Mouse (Mus musculus) liver, embryonic 11.5 days (tissue): ENCODE data around the gene Gm28038. TPM values are rescaled to one million over a fixed set of nuclear protein-coding genes. Genes with fewer than 3 reads are reported as not detected.

Experiments used
- ATAC-seq: fragments of 200-750 bp; cut with Nextera tagmentation; replicated peaks from 2 replicates; pipeline ENCODE4 v1.8.0; 2017; ENCODE audit warnings: moderate number of reproducible peaks, mild to moderate bottlenecking, moderate TSS enrichment, moderate library complexity; ENCODE audit not compliant: low FRiP score
- DNase-seq: peaks from one replicate; pipeline ENCODE4 v3.0.0-alpha.2; 2017; ENCODE audit warnings: low spot score
- H3K27ac ChIP-seq: fragments of 300-500 bp; sonication (generic); 2 replicates; pipeline ENCODE4 v1.5.1; 2014; ENCODE audit warnings: mild to moderate bottlenecking, low read depth, low read length, control low read depth
- H3K27me3 ChIP-seq: fragments of 300-500 bp; sonication (generic); replicated peaks from 2 replicates; pipeline ENCODE4 v1.6.1; 2014; ENCODE audit warnings: low read length, mixed read lengths; ENCODE audit not compliant: control insufficient read depth, insufficient read depth
- H3K36me3 ChIP-seq: fragments of 300-500 bp; sonication (generic); 2 replicates; pipeline ENCODE4 v1.6.1; 2014; ENCODE audit warnings: mild to moderate bottlenecking, low read length, moderate library complexity, mixed read lengths; ENCODE audit not compliant: control insufficient read depth, insufficient read depth
- H3K4me1 ChIP-seq: fragments of 300-500 bp; sonication (generic); replicated peaks from 2 replicates; pipeline ENCODE4 v1.6.1; 2014; ENCODE audit warnings: low read length, mixed read lengths; ENCODE audit not compliant: control insufficient read depth, insufficient read depth
- H3K4me2 ChIP-seq: fragments of 300-500 bp; sonication (generic); 2 replicates; pipeline ENCODE4 v1.6.1; 2014; ENCODE audit warnings: mild to moderate bottlenecking, control low read depth, moderate library complexity
- H3K4me3 ChIP-seq: fragments of 300-500 bp; sonication (generic); 2 replicates; pipeline ENCODE4 v1.5.1; 2014; ENCODE audit warnings: low read depth, low read length, control low read depth
- H3K9ac ChIP-seq: fragments of 300-500 bp; sonication (generic); 2 replicates; pipeline ENCODE4 v1.6.1; 2014; ENCODE audit warnings: low read depth, low read length, control low read depth
- H3K9me3 ChIP-seq: fragments of 300-500 bp; sonication (generic); 2 replicates; pipeline ENCODE4 v1.6.1; 2016; ENCODE audit warnings: low read length, inconsistent platforms, mixed read lengths; ENCODE audit not compliant: control insufficient read depth
- WGBS: fragments of 180-500 bp; shearing (Covaris S2); extraction: QIAGEN DNeasy Blood & Tissue Kit; methylation state at CpG from one replicate; pipeline ENCODE4 v1.1.7; 2014; 5-methylcytosine and 5-hydroxymethylcytosine counted together
- polyA plus RNA-seq: library from polyadenylated mRNA; unstranded; fragments of >200 nt; fragmentation: Nextera tagmentation; extraction: Ambion mirVana; gene quantifications from 2 replicates; pipeline ENCODE4 v1.2.1, GENCODE M21; 2014

Gene Gm28038
- polyA plus RNA-seq, 1 experiment from 2014 or later, result not detected

- Histone ChIP-seq H3K4me3 (no peak overlapping the region), H3K27ac (no peak overlapping the region), H3K9me3 (no peaks in the 10 kb centered on the region), H3K27me3 (no peaks in the 10 kb centered on the region), H3K9ac (no peak overlapping the region), H3K4me2 (no peak overlapping the region), H3K4me1 (peaks cover 9% of the 10 kb centered on the region), H3K36me3 (peaks cover 30% of the 10 kb centered on the region)
- 86% methylated on average over 3 of the region's 3 CpGs for WGBS
- ATAC-seq (no peak), DNase-seq (no peak)
Observed at GRCm38 (mm10) chr2:30252521-30252920, 28.3 kb upstream of the Gm28038 start.

DNA sequence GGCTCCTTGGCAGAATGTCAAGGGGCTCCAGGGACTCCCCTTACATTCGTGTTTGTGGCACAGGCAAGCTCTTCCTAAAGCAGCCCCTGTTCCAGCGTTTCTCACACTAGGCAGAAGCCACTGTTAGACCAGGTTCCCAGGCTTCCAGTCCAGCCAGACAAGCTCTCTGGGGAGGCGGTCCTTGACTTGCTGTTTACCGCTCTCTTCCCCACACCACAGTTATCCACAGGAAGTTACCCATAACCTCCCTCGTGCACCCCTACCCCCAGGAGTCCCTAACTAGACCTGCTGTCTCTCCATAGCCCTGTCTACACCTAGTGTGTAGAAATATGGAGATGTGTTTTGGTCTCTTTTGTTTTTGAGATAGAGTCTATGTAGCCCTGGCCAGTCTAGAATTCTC lies 27.0 kb upstream of the Gm28038 start:
- H3K27ac ChIP-seq, result no peak overlapping the region
- H3K9ac ChIP-seq, result no peak overlapping the region
- no peak overlapping the region for H3K4me2 ChIP-seq
- ATAC-seq (no peak), DNase-seq (no peak)
- peaks cover 28% of the 10 kb centered on the region for H3K36me3 ChIP-seq
- no peaks in the 10 kb centered on the region for H3K9me3 ChIP-seq
- WGBS, result 65% methylated on average over 5 of the region's 5 CpGs
- H3K27me3 ChIP-seq, result no peaks in the 10 kb centered on the region
- H3K4me1 ChIP-seq, result peaks cover 9% of the 10 kb centered on the region
- no peak overlapping the region for H3K4me3 ChIP-seq

- no peaks in the 10 kb centered on the region for H3K9me3 ChIP-seq
- no peak overlapping the region for H3K4me2 ChIP-seq
- H3K27ac ChIP-seq, result no peak overlapping the region
- H3K9ac ChIP-seq, result no peak overlapping the region
- H3K4me1 ChIP-seq, result peaks cover 9% of the 10 kb centered on the region
- ATAC-seq, result no peak
- 95% methylated on average over 42 of the region's 42 CpGs for WGBS
- no peak for DNase-seq
- no peaks in the 10 kb centered on the region for H3K27me3 ChIP-seq
- no peak overlapping the region for H3K4me3 ChIP-seq
- H3K36me3 ChIP-seq, result peaks cover 39% of the 10 kb centered on the region
Observed at GRCm38 (mm10) chr2:30255631-30256395, 25.0 kb upstream of the Gm28038 start.

DNA sequence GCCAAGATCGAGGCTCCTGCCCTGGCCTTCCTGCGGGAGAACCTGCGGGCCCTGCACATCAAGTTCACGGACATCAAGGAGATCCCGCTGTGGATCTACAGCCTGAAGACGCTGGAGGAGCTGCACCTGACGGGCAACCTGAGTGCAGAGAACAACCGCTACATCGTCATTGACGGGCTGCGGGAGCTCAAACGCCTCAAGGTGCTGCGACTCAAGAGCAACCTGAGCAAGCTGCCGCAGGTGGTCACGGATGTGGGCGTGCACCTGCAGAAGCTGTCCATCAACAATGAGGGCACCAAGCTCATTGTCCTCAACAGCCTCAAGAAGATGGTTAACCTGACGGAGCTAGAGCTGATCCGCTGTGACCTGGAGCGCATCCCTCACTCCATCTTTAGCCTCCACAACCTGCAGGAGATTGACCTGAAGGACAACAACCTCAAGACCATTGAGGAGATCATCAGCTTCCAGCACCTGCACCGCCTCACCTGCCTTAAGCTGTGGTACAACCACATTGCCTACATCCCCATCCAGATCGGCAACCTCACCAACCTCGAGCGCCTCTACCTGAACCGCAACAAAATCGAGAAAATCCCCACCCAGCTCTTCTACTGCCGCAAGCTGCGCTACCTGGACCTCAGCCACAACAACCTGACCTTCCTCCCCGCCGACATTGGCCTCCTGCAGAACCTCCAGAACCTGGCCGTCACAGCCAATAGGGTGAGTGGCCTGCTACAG lies 24.1 kb upstream of the Gm28038 start:
- no peak for DNase-seq
- no peak for ATAC-seq
- Histone ChIP-seq H3K4me1 (peaks cover 3% of the 10 kb centered on the region), H3K9ac (no peak overlapping the region), H3K27ac (no peak overlapping the region), H3K4me3 (no peak overlapping the region), H3K27me3 (no peaks in the 10 kb centered on the region), H3K9me3 (no peaks in the 10 kb centered on the region), H3K36me3 (peaks cover 42% of the 10 kb centered on the region), H3K4me2 (no peak overlapping the region)
- 93% methylated on average over 30 of the region's 30 CpGs for WGBS

DNA sequence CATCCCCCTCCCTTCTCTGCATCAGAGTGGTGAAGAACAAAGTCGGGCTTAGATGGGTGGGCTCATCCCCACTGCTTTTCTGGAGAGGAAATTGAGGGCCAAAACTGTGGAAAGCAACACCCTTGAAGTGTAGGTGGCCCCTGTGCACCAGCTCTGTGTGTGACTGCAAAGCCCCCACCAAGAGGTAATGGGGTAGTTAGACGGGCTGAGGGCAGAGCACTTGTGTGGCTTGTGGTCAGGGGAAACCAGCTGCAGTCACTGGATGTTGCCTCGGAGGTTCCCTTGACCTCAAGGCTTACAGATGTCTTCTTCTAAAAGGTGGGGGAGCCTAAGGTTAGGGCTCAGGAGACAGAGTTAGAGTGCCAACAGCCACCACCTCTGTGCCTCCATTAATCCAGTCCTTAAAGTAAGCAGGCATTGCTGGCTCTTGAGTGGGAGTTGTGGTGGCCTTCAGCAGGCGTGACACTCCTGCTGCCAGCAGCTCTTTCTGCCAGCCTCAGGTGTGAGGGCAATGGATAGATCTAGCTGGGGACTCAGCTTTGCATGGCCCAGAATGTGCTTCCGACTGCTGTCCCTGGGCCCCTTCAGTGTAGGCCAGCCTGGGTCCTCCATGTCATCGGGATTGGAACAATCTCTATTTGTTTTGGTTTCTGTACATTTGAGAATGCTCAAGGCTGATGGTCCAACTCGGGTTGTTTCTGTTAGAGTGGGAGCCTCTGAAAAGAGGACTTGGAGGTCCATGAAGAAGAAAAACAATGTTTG lies 23.0 kb upstream of the Gm28038 start:
- H3K27ac ChIP-seq, result no peak overlapping the region
- DNase-seq, result no peak
- WGBS, result 68% methylated on average over 7 of the region's 7 CpGs
- no peak overlapping the region for H3K4me3 ChIP-seq
- peaks cover 49% of the 10 kb centered on the region for H3K36me3 ChIP-seq
- no peaks in the 10 kb centered on the region; the same call in 1 of the 2 replicates for H3K4me1 ChIP-seq
- no peak for ATAC-seq
- no peaks in the 10 kb centered on the region for H3K9me3 ChIP-seq
- no peak overlapping the region for H3K9ac ChIP-seq
- no peak overlapping the region for H3K4me2 ChIP-seq
- no peaks in the 10 kb centered on the region for H3K27me3 ChIP-seq

GRCm38 (mm10) chr2:30258600-30258999 lies 22.2 kb upstream of the Gm28038 start:
- 55% methylated on average over 4 of the region's 4 CpGs for WGBS
- no peak overlapping the region for H3K27ac ChIP-seq
- peaks cover 49% of the 10 kb centered on the region for H3K36me3 ChIP-seq
- H3K9ac ChIP-seq, result no peak overlapping the region
- DNase-seq (no peak), ATAC-seq (no peak)
- no peaks in the 10 kb centered on the region for H3K27me3 ChIP-seq
- no peaks in the 10 kb centered on the region for H3K9me3 ChIP-seq
- no peak overlapping the region for H3K4me3 ChIP-seq
- H3K4me2 ChIP-seq, result no peak overlapping the region
- H3K4me1 ChIP-seq, result no peaks in the 10 kb centered on the region; the same call in 1 of the 2 replicates

DNA sequence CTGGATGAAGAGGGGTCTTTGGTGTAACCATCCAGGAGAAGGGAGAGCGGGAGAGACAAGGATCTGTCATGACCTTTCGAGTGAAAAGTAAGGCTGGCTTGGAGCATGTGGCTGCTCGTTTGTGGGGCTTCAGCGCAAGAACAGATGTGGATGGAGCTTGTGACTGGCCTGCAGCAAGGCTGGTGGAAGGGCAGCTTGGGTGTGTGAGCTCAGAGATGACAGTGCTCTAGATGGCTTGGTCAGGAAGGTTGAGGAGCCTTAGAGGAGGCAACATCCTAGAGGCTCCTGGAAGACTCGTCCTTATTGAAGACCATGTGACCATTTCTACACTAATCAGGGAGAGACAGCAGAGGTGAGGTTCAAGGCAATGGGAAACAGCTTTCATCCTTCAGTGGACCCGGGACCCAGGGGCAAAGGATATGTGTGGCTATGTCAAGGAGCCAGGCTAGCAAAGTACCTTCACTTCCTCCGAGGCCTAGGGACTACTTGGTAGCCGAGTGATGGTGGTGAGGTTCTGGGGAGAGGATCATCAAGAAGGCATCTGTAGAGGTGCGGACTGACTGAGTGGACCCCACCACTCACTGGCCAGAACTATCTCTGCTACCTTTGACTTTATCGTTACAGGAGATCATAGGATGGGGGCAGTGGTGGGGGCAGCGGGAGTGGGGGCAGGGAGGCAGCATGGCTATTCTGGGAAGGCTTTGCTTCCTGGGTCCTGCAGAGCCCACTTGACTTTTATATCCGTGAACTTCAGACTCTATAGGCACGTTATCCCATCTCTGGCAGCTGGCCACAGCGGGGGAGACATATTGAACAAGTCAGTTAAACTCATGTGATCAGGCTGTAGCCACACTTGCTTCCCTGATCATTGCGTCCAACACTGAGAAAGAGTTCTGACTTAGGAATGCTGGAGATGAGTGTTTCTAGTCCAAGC lies 21.4 kb upstream of the Gm28038 start:
- no peak overlapping the region for H3K27ac ChIP-seq
- ATAC-seq (no peak), DNase-seq (no peak)
- WGBS, result 83% methylated on average over 15 of the region's 15 CpGs
- no peak overlapping the region for H3K4me2 ChIP-seq
- H3K9me3 ChIP-seq, result no peaks in the 10 kb centered on the region
- H3K4me3 ChIP-seq, result no peak overlapping the region
- H3K4me1 ChIP-seq, result no peaks in the 10 kb centered on the region; the same call in 1 of the 2 replicates
- H3K27me3 ChIP-seq, result no peaks in the 10 kb centered on the region
- H3K9ac ChIP-seq, result no peak overlapping the region
- peaks cover 51% of the 10 kb centered on the region for H3K36me3 ChIP-seq
